Mouse (Mus musculus) heart, adult 8-10 months (tissue): ENCODE results near the gene Mapk8. TPM values are rescaled to one million over a fixed set of nuclear protein-coding genes. Genes with fewer than 3 reads are reported as not detected.

Experiments
- DNase-seq: peaks from one replicate; pipeline ENCODE4 v3.0.0; 2022; ENCODE audit warnings: low spot score
- total RNA-seq, 4 experiments: library from RNA; stranded (reverse); gene quantifications; 2 replicates each; pipeline ENCODE4 v1.2.4; 2022

The Mapk8 gene
- total RNA-seq, 4 experiments from 2014 or later: 21.7 to 27.6 (median 23.0) TPM

DNA sequence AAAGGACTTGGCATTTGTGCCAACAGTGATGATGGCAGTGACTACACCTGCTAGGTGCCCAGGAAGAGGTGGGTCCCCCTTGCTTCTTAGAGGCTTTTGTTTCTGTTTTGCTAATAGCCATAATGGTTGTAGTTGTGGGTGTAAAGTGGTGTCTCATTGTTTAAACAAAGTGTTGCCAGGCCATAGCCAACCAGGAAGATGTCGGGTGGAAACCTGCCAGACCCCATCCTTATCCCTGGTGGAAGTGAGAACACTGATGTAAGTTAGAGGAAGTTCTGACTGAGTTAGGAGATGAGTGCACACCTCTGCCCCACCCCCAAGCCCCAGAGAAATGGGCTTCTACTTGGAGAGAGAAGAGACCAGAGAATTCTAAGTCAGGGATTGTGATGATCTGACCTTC is 98.8 kb downstream of the Mapk8 start:
- no peak for DNase-seq

DNA sequence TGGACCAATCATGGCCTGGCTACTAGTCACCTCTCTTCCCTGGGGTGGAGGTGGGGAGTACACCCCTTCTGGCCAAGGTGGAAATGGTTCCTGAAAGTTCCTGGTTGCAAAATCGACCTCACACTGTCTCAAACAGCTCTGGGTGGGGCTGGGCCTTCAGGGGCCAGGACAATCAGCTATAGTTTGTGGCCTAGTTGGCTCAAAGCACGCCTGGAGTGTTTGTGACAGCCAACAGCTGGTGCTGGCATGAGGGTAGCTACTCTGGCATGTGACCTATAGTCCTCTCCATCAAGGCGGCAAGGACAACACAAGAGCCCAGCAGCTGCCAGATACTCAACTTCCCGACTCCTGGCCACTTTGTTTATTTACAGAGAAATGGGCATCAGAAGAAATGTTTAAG is 99.2 kb downstream of the Mapk8 start:
- no peak for DNase-seq

DNA sequence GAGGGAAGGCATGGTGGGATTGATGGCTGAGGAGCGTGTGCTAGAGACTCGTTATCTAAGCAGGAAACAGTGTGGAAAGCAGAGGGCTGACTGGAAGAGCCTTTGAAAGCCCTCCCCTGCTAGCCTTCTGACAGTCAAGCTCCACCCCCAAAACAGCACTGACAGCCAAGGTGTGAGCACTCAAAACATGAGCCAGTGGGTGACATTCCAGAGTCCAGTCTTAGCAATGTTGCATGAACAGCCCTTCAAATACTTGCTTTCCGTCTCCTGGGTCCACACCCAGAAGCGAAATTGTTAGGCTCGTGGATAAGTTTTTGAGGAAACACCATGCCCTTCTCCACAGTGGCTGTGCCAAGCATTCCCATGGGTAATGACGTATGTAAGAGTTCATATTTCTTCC is 100.4 kb downstream of the Mapk8 start:
- no peak for DNase-seq

DNA sequence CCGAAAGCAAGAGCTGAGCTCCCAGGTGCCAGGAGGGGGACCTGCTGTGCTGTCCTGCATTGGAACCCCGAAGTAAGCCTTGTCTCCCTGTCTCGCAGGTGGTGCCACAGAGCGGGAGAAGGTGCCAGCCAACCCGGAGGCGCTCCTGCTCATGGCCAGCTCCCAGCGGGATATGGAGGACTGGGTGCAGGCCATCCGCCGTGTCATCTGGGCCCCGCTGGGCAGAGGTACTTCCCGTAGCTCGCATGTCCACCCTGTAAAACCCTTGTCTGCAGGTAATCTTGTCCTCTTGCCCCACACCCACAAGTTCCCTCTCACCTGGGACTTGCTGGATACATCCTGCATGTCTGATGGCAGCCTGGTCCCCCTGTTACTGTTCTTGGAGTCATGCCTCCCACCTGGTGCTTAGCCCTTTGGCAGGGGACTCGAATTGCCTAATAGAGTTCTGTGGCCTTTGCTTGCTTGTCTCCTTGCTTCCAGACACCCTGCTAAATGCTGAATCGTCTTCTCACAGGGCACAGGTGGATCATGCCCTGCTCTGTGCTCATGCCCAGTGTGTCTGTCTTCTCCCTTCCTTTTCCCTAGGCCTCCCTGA is 103.7 kb downstream of the Mapk8 start:
- no peak for DNase-seq

DNA sequence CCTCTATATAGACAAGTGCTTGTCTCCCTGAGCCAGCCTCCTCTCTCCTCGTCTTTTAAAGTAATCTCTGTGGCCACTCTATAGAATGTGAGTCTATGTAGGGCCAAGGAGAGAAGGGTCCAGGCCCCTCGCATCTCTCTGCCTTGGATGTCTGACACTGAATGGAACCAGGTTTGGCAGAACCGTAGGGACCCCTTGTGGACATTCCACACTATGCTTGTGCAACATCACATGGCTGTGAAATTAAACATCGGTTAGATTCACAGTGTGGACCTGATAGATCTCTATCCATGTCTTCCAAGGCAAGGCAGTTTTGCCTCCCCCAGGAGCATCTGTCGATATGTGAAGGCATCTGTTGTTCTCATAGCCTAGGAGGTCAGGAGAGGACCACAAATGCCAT is 108.3 kb downstream of the Mapk8 start:
- DNase-seq: no peak

DNA sequence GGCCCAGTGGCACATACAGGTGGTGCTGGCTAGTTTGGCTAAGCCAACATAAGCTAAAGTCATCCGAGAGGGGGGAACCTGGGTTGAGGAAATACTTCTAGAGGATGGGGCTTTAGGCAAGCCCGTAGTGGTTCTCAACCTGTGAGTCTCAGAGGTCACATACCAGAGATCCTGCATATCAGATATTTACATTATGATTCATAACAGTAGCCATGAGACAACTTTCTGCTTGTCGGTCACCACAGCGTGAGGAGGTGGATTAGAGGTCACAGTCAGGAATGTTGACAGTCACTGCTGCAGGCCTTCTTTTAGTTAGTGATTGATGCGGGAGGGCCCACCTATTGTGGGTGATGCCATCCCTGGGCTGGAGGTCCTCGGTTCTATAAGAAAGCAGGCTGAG is 111.2 kb downstream of the Mapk8 start:
- DNase-seq: no peak

DNA sequence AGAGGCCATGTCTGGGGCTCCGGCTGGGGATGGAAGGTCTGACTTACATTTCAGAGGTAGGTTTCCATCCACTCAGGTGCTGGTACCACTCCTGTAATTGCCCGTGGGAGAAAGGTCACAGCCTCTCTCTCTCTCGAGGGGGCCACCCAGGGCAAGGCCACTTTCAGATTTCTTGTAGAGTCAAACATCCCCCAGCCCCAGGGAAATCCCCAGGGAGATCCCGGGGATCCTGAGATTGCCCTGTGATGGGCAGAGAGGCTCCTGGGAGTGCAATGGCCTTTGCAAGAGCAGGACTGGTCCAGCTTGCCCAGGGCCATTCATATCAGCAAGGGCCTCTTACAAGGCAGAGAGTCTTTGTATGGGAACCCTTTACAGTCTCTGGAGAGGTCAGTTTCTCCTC is 112.6 kb downstream of the Mapk8 start:
- no peak for DNase-seq

DNA sequence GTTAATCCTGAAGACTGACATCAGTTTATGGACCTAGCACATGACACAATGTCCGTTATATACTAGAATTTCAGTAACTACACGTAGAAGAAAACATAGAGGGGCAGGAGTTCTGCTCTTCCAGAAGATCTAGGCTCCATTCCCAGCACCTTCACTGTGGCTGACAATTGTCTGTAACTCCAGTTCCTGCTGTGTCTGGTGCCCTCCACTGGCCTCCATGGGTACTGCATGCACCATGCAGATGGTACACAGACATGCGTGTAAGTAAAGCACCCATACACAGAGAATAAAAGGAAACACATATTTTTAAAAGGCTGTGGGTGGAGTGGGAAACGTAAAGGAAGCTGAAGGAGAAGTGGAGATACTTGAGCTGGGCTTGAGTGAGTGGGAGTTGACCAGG is 113.1 kb downstream of the Mapk8 start:
- no peak for DNase-seq

DNA sequence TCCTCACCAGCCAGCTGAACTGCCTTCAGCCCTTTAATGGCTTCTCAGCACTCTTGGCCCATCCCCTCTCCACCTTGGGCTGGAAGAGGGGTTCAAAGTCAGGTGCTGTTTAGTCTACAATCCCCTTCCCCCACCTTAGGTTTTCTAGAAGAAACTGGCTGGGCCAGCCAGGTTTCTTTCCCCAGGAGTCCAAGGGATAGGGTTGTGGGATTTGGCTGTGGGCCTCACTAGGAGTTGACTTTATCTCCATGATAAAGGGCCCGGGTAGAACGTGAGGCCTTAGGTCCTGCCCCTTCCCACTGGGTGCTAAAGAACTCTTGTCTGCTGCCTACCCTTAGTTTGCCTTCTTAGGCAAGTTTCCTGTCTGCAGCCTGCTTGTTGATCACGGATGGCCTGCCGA is 115.3 kb downstream of the Mapk8 start:
- no peak for DNase-seq

DNA sequence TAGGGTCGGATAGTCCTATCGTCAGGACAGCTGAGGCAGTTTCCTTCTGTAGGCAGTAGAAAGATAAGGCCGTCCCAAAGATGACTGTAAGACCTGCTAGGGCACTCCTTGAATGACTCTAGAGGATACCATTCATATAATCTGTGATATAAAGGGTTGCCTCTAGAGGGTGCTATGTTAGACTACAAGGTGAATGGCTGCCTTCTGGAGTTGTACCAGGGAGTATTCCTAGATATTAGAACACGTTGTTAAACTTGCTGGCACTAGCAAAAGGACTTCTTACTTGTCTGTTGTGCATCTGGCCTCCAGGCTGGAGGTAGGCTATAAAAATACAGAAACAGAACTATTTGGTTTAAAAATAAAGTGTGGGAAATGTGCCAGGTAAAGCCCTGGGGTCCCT is 116.0 kb downstream of the Mapk8 start:
- DNase-seq: no peak

DNA sequence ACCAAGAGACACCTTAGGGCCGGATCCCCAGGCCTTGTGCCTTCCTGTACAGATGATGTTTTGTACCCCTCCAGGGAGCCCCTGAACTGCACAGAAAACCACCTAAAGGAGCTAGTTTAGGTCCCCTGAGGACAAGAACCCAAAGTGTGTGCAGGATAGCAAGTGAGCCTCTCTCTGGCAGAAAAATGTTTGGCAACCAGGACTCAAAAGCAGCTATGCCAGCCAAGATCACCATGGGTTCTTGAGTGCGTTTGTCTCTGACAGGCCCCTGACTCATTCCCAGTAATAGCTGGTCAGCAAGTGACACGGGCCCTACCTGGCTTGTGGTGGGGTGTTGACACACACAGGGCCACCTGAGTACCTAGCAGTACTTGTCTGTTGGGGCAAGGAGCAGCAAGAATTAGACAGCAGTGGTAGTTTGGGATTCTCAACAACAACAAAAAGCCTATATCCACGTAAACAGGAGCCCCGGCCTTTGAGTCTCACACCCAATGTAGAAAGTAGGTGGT is 117.6 kb downstream of the Mapk8 start:
- DNase-seq: no peak

DNA sequence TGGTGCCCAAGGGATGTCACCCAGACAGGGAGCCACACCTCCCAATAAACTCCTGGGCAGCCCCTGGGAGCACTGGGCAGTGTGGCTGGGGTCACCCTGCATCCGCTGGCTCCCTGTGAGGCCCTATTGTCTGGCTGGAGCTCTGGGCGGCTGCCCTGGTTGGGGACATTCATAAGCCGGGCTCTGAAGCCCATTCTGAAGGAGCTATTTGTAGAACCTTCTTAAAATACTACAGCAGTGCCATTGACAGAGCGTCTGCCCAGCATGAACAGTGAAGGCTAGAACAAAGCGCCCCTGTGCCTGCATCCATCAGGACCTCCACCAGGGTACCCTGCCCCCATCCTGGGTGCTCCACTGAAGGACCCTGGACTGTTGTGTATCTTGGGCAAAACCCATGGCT is 118.6 kb downstream of the Mapk8 start:
- DNase-seq: no peak

Other genes starting within 250 kb of the Mapk8 start
- gene Arhgap22, start 233.1 kb downstream of the Mapk8 start, total RNA-seq: 1 to 10 TPM in 3 of 4 experiments, under 1 TPM in 1; 0.65 to 2.4 (median 1.2) TPM
- gene Frmpd2, start 24.5 kb upstream of the Mapk8 start, total RNA-seq: under 1 TPM in 1 of 4 experiments, not detected in 3; 0.16 TPM
- gene Ptpn20, start 142.0 kb upstream of the Mapk8 start, total RNA-seq: not detected